In the genomic region with DNA sequence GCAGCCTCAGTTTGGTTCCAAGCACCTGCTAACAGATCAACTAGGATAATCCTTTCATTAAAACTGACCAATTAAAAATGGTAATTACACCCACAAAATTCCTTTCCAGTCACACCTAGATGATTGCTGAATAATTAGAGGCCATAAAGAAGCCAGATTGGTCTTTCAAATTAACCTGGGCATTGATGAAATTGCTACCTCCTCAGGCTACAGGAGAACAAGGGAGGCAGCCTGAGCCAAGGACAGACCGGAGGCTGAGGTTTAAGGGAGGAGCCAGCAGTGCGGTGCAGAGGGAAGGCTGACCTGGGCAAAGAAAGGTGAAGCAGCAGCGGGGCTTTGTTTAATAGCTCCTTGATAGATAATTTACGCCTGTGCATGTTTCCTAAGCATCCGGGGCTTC, we compare ENCODE assay signal across 25 mouse cellular contexts. TPM values are rescaled to one million over a fixed set of nuclear protein-coding genes. Genes with fewer than 3 reads are reported as not detected.
DNase-seq lines count a peak whose midpoint lies in the region; ATAC-seq and TF ChIP-seq lines count a peak whose summit lies in the region.
"Had no signal": no experiment of that assay in that cellular context is flagged by ENCODE, and none has a peak within 500 bp of the region (broad histone marks: within the 10 kb centered on the region; RNA-seq: fewer than 3 reads in every experiment).

No protein-coding gene starts in this region.

- DNase-seq in hindbrain, postnatal 0 days (ENCODE audit: low spot score): no peak
- DNase-seq in hindbrain, embryonic 10.5 days (ENCODE audit: low spot score): no peak
- peak; percentile 40 for DNase-seq in thymus, postnatal 4 days
- DNase-seq in thymus, postnatal 36 days: no peak
- DNase-seq in left cerebral cortex, postnatal 10 days (ENCODE audit: extremely low spot score in 1 of 2, low spot score in 2 of 2): no peak
- no peak for DNase-seq in adrenal gland, adult 18-20 months (ENCODE audit: low spot score in 2 of 2)
- DNase-seq in left cerebral cortex, adult 2 months (ENCODE audit: extremely low spot score in 1 of 2, low spot score in 2 of 2): no peak
- DNase-seq: adrenal gland, postnatal 25 days; cerebellum, adult 11-12 months; cerebellum, postnatal 25 days; heart, adult 11 months; heart, postnatal 14 days; layer of hippocampus, postnatal 36 days; left cerebral cortex, postnatal 4 days; lung, adult 2 months; retina, postnatal 1 day had no signal

- peaks cover 13% of the 10 kb centered on the region for H3K4me1 ChIP-seq in hindbrain, postnatal 0 days (ENCODE audit: insufficient read depth, low read length)
- peaks cover 7% of the 10 kb centered on the region for H3K4me1 ChIP-seq in hindbrain, embryonic 10.5 days (replicated peaks)

- intact Hi-C loops in left cerebral cortex, postnatal 10 days (cut with DNase I): no loop called here
- intact Hi-C loops in left cerebral cortex, adult 2 months (cut with DNase I): no loop called here

- no peak overlapping the region for H3K4me3 ChIP-seq in hindbrain, postnatal 0 days (ENCODE audit: low read length)
- no peak overlapping the region for H3K4me3 ChIP-seq in hindbrain, embryonic 10.5 days
- H3K4me3 ChIP-seq in left cerebral cortex, adult 2 months: no peak overlapping the region
- H3K4me3 ChIP-seq: forebrain, embryonic 12.5 days; heart, embryonic 12.5 days; hindbrain, embryonic 13.5 days; liver, embryonic 12.5 days had no signal

- 50% methylated on average over 5 of the region's 5 CpGs for WGBS in hindbrain, postnatal 0 days
- WGBS in hindbrain, embryonic 10.5 days: 50% methylated on average over 5 of the region's 5 CpGs

- H3K27ac ChIP-seq in hindbrain, postnatal 0 days: peak overlapping the region; percentile 38; the same call in 1 of the 2 replicates
- H3K27ac ChIP-seq in hindbrain, embryonic 10.5 days: no peak overlapping the region
- H3K27ac ChIP-seq in left cerebral cortex, adult 2 months: no peak overlapping the region
- H3K27ac ChIP-seq: forebrain, embryonic 12.5 days; hindbrain, embryonic 13.5 days; kidney, postnatal 0 days; liver, embryonic 12.5 days had no signal

- H3K27me3 ChIP-seq in hindbrain, postnatal 0 days (ENCODE audit: insufficient read depth, low read length): no peaks in the 10 kb centered on the region
- peaks cover 11% of the 10 kb centered on the region; the same call in 1 of the 2 replicates for H3K27me3 ChIP-seq in hindbrain, embryonic 10.5 days (ENCODE audit: insufficient read depth, poor library complexity, severe bottlenecking)
- H3K27me3 ChIP-seq: CH12.LX; hindbrain, embryonic 13.5 days had no signal

- H3K9me3 ChIP-seq in hindbrain, postnatal 0 days (ENCODE audit: low read length): no peaks in the 10 kb centered on the region
- no peaks in the 10 kb centered on the region for H3K9me3 ChIP-seq in hindbrain, embryonic 10.5 days
- H3K9me3 ChIP-seq: forebrain, embryonic 12.5 days; heart, embryonic 12.5 days; hindbrain, embryonic 13.5 days; liver, embryonic 12.5 days had no signal

- no peaks in the 10 kb centered on the region for H3K36me3 ChIP-seq in hindbrain, postnatal 0 days (ENCODE audit: insufficient read depth, low read length)
- H3K36me3 ChIP-seq in hindbrain, embryonic 10.5 days: no peaks in the 10 kb centered on the region
- H3K36me3 ChIP-seq: forebrain, embryonic 12.5 days; heart, embryonic 12.5 days; hindbrain, embryonic 13.5 days; liver, embryonic 12.5 days had no signal

- H3K4me2 ChIP-seq in hindbrain, postnatal 0 days (ENCODE audit: low read depth, low read length): no peak overlapping the region
- H3K4me2 ChIP-seq: forebrain, embryonic 12.5 days; heart, embryonic 12.5 days; hindbrain, embryonic 13.5 days; liver, embryonic 12.5 days had no signal

- TF ChIP-seq CTCF in hindbrain, postnatal 0 days (IDR thresholded peaks at IDR 0.05; ENCODE audit: low read depth): no peak
- no peak for TF ChIP-seq CTCF in left cerebral cortex, adult 2 months (IDR thresholded peaks at IDR 0.05)

- 0 out of 2 replicates have a peak, but pooled peaks have one; percentile 27 for ATAC-seq in hindbrain, postnatal 0 days
- 0 out of 2 replicates have a peak, but pooled peaks have one; percentile 25 for ATAC-seq in granulocyte monocyte progenitor cell, adult 5-6 weeks (replicated peaks; ENCODE audit: poor library complexity, severe bottlenecking)
- ATAC-seq: intestine, embryonic 16.5 days; liver, embryonic 12.5 days; midbrain, embryonic 16.5 days had no signal

- H3K9ac ChIP-seq in hindbrain, postnatal 0 days (replicated peaks; ENCODE audit: low read length): no peak overlapping the region
- H3K9ac ChIP-seq: forebrain, embryonic 12.5 days; heart, embryonic 12.5 days; hindbrain, embryonic 13.5 days; liver, embryonic 12.5 days had no signal

RNA-seq across cellular contexts. Expression of gene Phf19, which starts 23.6 kb away (rescaled TPM):
- total RNA-seq in hindbrain, postnatal 0 days (2014; rRNA removed): 1.7 and 2.5 TPM in 2 replicates
- 1.3 and 3.1 TPM in 2 replicates for polyA plus RNA-seq in hindbrain, postnatal 0 days (2015; fragmentation: Nextera tagmentation; extraction: Ambion mirVana)
- 1.9 and 2.1 TPM in 2 replicates for polyA plus RNA-seq in hindbrain, embryonic 10.5 days (2016; fragmentation: Nextera tagmentation; extraction: Ambion mirVana)
- total RNA-seq in granulocyte monocyte progenitor cell, adult 5-6 weeks (2014; fragmentation: Nextera tagmentation): 22.6 and 25.9 TPM in 2 replicates
- 5.9 and 7.9 TPM in 2 replicates for total RNA-seq in granulocyte monocyte progenitor cell, adult 5-6 weeks (2017)
- 1 to 10 TPM; 1.3 to 1.8 TPM for total RNA-seq in left cerebral cortex, postnatal 10 days (2021)
- total RNA-seq in adrenal gland, adult 18-20 months (2021): 1 to 10 TPM; 1.3 to 1.7 TPM
- total RNA-seq in left cerebral cortex, adult 2 months (2021): 1 to 10 TPM in 1 of 2 experiments, under 1 TPM in 1; 0.84 to 1.3 TPM

RNA-seq across cellular contexts. Expression of gene Traf1, which starts 24.1 kb away (rescaled TPM):
- total RNA-seq in hindbrain, postnatal 0 days (2014; rRNA removed): 1.0 and 2.6 TPM in 2 replicates
- polyA plus RNA-seq in hindbrain, postnatal 0 days (2015; fragmentation: Nextera tagmentation; extraction: Ambion mirVana): 3.4 and 3.9 TPM in 2 replicates
- 0.27 and 0.67 TPM in 2 replicates for polyA plus RNA-seq in hindbrain, embryonic 10.5 days (2016; fragmentation: Nextera tagmentation; extraction: Ambion mirVana)
- not detected in 2 replicates for total RNA-seq in granulocyte monocyte progenitor cell, adult 5-6 weeks (2014; fragmentation: Nextera tagmentation)
- total RNA-seq in granulocyte monocyte progenitor cell, adult 5-6 weeks (2017): 0.09 and 0.15 TPM in 2 replicates
- under 1 TPM; 0.36 to 0.53 TPM for total RNA-seq in left cerebral cortex, postnatal 10 days (2021)
- 1 to 10 TPM; 2.6 to 2.8 TPM for total RNA-seq in adrenal gland, adult 18-20 months (2021)
- 1 to 10 TPM; 1.3 to 1.6 TPM for total RNA-seq in left cerebral cortex, adult 2 months (2021)
